ENCODE assay signal across 8 mouse cellular contexts in genomic region chr5:34513466-34514217, GRCm38 (mm10). TPM values are rescaled to one million over a fixed set of nuclear protein-coding genes. Genes with fewer than 3 reads are reported as not detected.
A peak's percentile ranks its signal among the peaks of the same experiment; 100 is the strongest.
DNase-seq lines count a peak whose midpoint lies in the region; ATAC-seq lines count a peak whose summit lies in the region.

Tnip2 (minus strand) TSS chr5:34513991.

- peak; percentile 95 for ATAC-seq in hindbrain, embryonic 13.5 days (ENCODE audit: low FRiP score)

- H3K4me3 ChIP-seq in hindbrain, embryonic 13.5 days = peak within 1 kb of the TSS; percentile 62

- H3K36me3 ChIP-seq in hindbrain, embryonic 13.5 days = no peaks in the 10 kb centered on the region

- no peak within 1 kb of the TSS; the same call in 1 of the 2 replicates for H3K27ac ChIP-seq in hindbrain, embryonic 13.5 days

- H3K4me2 ChIP-seq in hindbrain, embryonic 13.5 days = peak within 1 kb of the TSS; percentile 88

- peaks cover 28% of the 10 kb centered on the region for H3K27me3 ChIP-seq in hindbrain, embryonic 13.5 days

- peaks cover 11% of the 10 kb centered on the region for H3K4me1 ChIP-seq in hindbrain, embryonic 13.5 days (replicated peaks)

- WGBS in hindbrain, embryonic 13.5 days = under 1% methylated on average over 59 of the region's 64 CpGs

- peak; percentile 98 for DNase-seq in NIH3T3 (ENCODE audit: low read depth)
- peak; percentile 87 to 94 for DNase-seq in cerebellum, postnatal 10 days
- DNase-seq in frontal cortex, postnatal 14 days (ENCODE audit: low spot score in 2 of 2) = peak; percentile 82 to 85
- peak; percentile 78 for DNase-seq in layer of hippocampus, postnatal 25 days (ENCODE audit: extremely low spot score in 1 of 2, low spot score in 1 of 2)
- peak; percentile 97 for DNase-seq in lung, postnatal 25 days (ENCODE audit: low spot score)
- peak; percentile 94 for DNase-seq in retina, embryonic 14.5 days (ENCODE audit: low spot score)
- peak; percentile 99 for DNase-seq in thymus, postnatal 4 days

- peak within 1 kb of the TSS; percentile 81 for H3K9ac ChIP-seq in hindbrain, embryonic 13.5 days

- no peaks in the 10 kb centered on the region for H3K9me3 ChIP-seq in hindbrain, embryonic 13.5 days

RNA-seq across cellular contexts. Expression of gene Tnip2, which starts in this region (rescaled TPM):
- 10.3 and 10.7 TPM in 2 replicates for polyA plus RNA-seq in hindbrain, embryonic 13.5 days (2015; fragmentation: Nextera tagmentation; extraction: Ambion mirVana)
- total RNA-seq in layer of hippocampus, postnatal 25 days (2021) = 10 to 100 TPM; 19.2 to 30.8 TPM
